Mouse (Mus musculus) CD4-positive helper T cell, adult 2 months (primary cell): ENCODE data around the gene Cd6.

Experiments used
- DNase-seq: peaks from one replicate; pipeline ENCODE4 v3.0.0-alpha.2; 2012; ENCODE audit warnings: low read depth, missing footprints, low spot score

The Cd6 gene

DNA sequence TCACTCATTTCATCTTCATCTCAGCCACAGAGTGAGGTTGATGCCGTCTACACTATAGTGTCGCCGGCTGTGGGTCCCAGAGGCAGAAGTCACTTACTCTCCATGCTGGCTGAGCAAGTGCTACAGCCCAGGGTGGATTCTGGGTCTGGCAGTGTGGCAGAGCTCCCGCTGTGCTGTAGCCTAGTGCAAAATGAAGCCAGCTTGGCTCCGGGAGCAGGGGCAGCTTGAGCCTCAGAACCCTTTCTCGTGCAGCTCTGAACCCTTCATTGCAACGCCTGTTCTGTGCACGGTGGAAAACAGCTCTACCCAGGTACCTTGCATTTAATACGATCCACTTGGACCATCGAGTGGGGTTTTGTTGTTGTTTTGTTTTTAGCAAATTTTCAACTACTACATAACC, 62.2 kb downstream of the Cd6 start:
- peak; percentile 8 for DNase-seq

DNA sequence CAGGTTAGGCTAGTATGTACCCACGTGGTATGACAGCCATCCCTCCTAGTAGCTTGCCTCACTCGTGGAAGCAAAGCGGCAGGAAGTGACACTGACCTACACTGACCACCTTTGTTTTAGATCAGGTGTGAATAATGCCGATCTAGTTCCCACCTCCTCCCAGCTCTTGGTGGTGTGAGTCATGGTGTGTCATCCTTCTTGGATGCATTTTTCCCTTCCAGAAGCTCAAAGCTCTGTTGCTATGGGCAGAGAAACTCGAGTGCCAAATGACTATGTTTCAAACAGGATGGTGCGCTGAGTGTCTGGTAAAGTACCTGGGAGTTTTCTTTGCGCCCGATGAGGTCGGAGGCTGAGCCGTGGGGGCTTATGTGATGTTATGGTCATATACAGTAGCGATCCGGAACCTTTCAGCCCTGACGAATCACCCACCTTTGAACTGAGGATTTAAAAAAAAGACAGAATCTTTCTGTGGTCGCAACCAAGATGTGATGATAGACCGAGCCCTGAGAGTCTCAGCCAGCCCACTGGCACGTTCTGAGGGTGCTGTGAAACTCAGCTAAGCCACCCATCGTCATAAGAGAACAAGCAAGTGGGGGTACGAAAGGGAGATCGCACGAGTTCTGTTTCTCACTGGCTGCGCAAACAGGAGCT, 66.4 kb downstream of the Cd6 start:
- DNase-seq: peak; percentile 89

GRCm38 (mm10) chr19:10762468-10762867, 67.4 kb downstream of the Cd6 start:
- DNase-seq: peak; percentile 57

DNA sequence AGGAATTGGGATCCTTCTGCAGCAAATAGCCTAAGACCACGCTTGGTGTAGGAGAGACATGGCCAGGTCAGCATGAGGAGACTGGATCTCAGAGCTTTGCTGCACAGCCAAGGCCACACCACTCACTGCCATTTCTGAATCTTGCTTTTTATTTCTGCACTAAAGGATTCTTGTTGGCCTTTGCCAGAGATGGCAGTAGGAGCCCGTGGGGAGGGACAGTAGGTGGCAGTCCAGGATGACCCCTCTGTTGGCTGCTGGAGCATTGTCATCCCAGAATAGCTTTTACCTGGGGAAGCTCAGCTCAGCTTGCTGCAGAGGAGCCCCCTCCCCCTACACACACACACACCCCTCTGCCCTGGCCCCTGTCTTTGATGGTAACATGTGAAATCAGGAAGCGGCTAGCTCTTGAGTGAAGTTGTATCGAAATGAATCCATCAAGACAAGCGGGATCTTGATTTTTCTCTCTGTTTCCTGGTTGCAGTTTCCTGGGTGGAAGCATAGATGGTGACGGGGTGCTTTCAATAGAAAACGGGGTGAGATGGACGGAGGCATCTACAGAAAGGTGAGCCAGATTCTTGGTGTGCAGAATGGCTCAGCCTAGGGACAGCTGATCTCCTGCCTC, 68.0 kb downstream of the Cd6 start:
- DNase-seq: peak; percentile 67

DNA sequence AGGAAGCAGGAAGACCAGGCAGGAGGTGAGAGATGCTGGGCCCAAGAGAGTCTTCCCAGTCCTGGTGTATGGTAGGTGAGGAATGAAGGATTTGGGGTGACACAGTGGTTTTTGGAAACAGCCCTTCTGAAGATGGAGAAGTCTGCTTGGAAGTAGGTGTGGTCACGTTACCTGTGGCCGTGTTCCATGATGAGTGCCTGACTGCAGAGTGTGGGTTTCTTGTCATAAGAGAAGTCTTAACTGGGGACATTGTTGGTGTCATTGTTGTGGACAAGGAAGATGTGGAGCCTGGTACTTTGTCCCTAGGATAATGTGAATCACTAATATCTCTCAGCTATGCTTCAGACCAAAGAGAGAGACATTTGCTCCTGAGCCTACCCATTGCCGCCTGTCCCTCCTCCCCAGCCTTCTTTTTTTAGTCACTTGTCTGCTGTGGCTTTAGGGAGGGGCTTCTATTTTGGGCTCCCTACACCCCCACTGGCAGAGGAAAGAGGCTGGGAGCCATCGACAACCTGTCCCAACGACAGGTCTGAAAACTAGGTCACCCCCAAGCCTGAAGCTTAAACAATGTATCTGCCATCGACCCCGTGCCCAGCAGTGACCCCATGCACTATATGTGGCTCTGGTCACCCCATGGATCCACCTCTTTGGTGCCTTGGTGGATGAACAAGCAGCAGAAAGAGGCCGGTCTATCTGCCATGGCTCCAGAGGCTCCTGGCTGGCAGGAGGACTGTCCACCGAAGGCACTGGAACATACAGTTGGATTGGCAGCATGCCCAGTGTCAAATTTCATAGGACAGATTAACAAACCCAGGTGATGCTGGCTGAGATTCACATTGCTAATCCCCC, 69.7 kb downstream of the Cd6 start:
- DNase-seq: peak; percentile 57

DNA sequence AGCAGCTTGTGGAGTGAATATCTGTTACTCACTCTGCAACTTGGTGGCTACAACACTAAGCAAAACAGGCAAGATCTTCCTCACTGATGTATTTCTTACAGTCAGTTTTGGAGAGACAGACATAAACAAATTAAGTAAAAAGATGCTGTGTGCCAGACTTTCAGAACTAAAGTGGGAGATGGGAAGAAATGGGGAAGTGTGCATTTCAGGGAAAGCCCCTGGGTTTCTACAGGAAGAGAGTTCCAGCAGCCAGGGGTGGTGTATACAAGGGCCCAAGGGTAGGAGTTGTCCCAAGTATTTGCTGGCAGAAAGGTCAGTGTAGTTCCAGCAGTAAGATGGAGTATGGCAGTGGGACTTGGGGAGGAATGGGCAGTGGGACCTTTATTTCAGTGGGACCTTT, 70.3 kb downstream of the Cd6 start:
- no peak for DNase-seq

DNA sequence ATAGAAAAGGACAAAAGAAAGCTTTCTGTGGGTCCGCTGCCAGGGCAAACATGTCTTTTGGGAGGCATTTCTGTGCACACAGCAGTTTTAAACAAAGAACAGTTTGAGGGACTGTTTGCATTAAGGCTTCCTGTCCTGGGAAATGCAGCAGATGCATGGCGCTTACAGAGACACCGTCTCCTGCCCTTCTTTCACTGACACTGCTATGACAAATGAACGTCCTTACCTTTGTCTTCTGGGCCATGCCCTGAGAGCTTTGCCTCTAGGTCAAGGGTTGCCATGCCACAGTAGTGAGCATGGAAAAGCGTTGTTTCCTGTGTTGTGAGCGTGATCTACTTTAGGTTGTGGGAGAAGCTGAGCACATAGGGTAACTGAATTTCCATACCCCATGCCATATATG, 71.2 kb downstream of the Cd6 start:
- DNase-seq: peak; percentile 36

DNA sequence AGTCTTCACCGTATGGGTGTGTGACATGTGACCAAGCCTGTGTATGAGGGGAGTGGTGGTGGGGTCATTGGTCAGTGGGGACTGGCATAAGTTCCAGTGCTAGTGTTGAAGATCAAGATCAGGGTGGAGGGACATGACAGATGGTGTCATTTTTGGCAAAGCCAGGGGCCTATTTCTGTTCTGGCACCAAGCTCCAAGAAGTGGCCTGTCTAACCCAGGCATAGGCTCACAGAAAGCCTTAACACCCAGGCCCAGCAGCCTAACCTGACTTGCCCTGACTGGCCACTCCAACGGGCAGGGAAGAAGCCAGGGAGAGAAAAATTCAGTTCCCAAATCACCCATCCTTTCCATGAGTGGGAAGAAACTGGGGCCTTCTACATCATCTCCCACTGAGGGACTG, 72.3 kb downstream of the Cd6 start:
- no peak for DNase-seq

- DNase-seq: peak; percentile 70
Observed at GRCm38 (mm10) chr19:10757125-10757524, 72.7 kb downstream of the Cd6 start.

DNA sequence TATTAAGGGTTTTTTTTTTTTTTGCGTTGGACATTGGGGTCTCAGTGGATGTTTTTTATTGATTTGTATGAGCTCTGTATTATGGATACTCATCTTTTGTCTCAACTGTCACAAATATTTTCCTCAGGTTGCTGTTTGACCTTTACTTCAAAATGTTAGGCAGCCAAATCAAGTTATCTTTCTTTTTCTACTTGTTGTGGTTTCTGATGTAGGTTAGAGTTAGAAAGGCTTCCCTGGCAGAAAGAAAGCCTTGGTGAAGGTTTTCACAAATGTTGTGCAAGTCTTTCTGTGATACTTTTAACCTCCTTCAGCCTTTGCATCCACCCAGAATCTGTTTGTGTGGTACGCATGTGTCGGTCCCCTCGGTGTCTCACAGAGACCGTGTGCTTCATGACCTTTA, 77.2 kb downstream of the Cd6 start:
- peak; percentile 59 for DNase-seq

DNA sequence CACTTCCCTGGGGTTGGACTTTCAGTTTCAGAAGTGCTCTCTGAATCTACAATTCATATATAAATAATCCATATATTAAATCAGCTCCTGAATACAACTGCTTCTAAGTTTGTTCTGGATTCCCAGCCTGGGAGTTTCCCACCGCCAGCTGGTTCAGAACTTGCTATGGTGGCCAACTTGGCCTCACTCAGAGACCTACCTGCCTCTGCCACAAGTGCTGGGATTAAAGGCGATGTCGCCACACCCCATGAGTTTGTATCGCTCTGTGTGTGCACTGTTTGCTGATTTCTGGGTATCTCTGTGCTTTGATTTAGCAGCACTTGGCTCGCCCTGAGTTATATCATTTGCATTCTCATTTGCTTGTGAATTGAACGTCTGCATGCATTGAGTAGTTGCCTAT, 77.8 kb downstream of the Cd6 start:
- peak; percentile 64 for DNase-seq

- peak; percentile 78 for DNase-seq
Observed at GRCm38 (mm10) chr19:10751607-10752006, 78.3 kb downstream of the Cd6 start.

DNA sequence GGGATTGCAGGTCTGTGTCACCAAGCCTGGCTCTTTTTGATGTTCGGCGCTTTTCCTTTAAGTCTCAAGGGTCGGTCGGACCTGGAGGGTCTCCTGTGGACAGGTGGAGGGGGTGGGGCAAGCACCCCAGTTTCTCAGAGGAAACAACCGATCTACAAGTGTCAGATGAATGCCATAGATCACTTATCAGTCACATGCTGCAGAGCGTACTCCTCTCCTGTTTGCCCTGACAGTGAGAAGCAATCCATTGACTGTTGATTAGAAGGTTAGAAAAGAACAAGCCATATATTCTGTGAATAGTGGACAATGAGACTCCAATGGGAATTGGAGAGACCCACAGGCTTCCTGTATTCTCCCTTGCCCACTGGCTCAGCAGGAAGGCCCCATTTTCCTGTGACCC, 79.7 kb downstream of the Cd6 start:
- peak; percentile 43 for DNase-seq

- peak; percentile 27 for DNase-seq
Observed at GRCm38 (mm10) chr19:10749295-10749694, 80.6 kb downstream of the Cd6 start.

- peak; percentile 66 for DNase-seq
Observed at GRCm38 (mm10) chr19:10748401-10749102, 81.3 kb downstream of the Cd6 start.

GRCm38 (mm10) chr19:10747718-10748117, 82.1 kb downstream of the Cd6 start:
- DNase-seq: peak; percentile 91

DNA sequence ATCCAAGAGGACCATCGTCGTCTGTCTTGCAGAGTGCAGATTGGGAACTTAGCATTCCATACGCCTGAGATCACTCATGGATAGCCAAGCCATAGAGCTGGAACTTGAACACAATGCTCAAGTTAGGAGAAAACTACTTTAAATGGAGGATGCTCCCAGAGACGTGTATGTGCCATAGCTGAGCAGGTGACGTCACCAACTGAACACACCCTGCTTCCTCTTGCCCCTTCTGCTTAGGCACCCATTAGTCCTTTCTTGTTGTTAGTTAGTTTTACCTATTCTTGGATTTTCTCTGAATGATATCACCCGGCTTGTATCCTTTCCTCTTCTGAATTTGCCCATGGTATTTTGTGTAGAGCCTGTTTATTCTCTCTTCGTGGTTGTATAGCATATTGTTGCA, 82.7 kb downstream of the Cd6 start:
- peak; percentile 80 for DNase-seq

GRCm38 (mm10) chr19:10742565-10742964, 87.3 kb downstream of the Cd6 start:
- no peak for DNase-seq

- DNase-seq: peak; percentile 80
Observed at GRCm38 (mm10) chr19:10742145-10742544, 87.7 kb downstream of the Cd6 start.

GRCm38 (mm10) chr19:10740641-10741440, 89.0 kb downstream of the Cd6 start:
- DNase-seq: peak; percentile 91

DNA sequence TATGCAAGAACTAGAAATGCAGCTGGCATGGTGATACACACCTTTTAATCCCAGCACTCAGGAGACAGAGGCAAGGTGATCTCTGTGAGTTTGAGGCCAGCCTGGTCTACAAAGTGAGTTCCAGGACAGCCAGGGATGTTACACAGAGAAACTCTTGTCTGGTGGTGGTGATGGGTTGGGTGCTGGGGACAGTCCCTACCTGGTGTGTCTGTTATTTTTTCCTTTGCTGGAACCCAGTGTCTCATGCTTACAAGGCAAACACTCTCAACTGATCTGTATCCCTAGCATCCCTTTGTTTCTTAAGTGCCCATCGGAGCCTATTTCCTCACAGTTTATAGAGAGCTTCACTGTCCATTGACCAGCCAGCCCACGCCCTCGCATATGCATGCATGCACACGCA, 89.9 kb downstream of the Cd6 start:
- peak; percentile 66 for DNase-seq
